Mouse (Mus musculus) small intestine, adult 2 months (tissue): ENCODE measurements around the gene Gm9857. TPM values are rescaled to one million over a fixed set of nuclear protein-coding genes. Genes with fewer than 3 reads are reported as not detected.

ENCODE experiments used
- H3K27ac ChIP-seq: fragments of 200-500 bp; 2 replicates; pipeline ENCODE4 v1.5.1; 2012; ENCODE audit warnings: low read depth, low read length, control low read depth, inconsistent platforms; ENCODE audit not compliant: insufficient read depth
- H3K27me3 ChIP-seq: fragments of 200-500 bp; 2 replicates; pipeline ENCODE4 v1.6.1; 2012; ENCODE audit warnings: mild to moderate bottlenecking, moderate library complexity, low read length, inconsistent platforms; ENCODE audit not compliant: control insufficient read depth, insufficient read depth
- H3K36me3 ChIP-seq: fragments of 200-500 bp; 2 replicates; pipeline ENCODE4 v1.6.1; 2012; ENCODE audit warnings: mild to moderate bottlenecking, low read length, control low read depth, inconsistent platforms; ENCODE audit not compliant: control insufficient read depth, insufficient read depth
- H3K4me1 ChIP-seq: fragments of 200-500 bp; 2 replicates; pipeline ENCODE4 v1.6.1; 2012; ENCODE audit warnings: low read length, inconsistent platforms, mixed read lengths; ENCODE audit not compliant: control insufficient read depth, insufficient read depth, insufficient read length
- H3K4me3 ChIP-seq: fragments of 200-500 bp; 2 replicates; pipeline ENCODE4 v1.5.1; 2012; ENCODE audit warnings: low read depth, mild to moderate bottlenecking, control low read depth, inconsistent platforms, low read length, moderate library complexity
- CTCF ChIP-seq: fragments of 200-500 bp; IDR thresholded peaks from 2 replicates; pipeline ENCODE4 v1.5.1; 2012; ENCODE audit warnings: low read depth, mild to moderate bottlenecking, control low read depth, inconsistent platforms, low read length, moderate library complexity, mixed read lengths; ENCODE audit not compliant: insufficient replicate concordance, insufficient read length; ENCODE audit errors: extremely low read depth
- POLR2A ChIP-seq: fragments of 200-500 bp; IDR thresholded peaks from 2 replicates; pipeline ENCODE4 v1.6.1; 2012; ENCODE audit warnings: low read depth, mild to moderate bottlenecking, control low read depth, inconsistent platforms, low read length, moderate library complexity
- WGBS: fragments of 180-500 bp; shearing (Covaris S2); methylation state at CpG from one replicate; pipeline ENCODE4 v1.1.7; 2018; 5-methylcytosine and 5-hydroxymethylcytosine counted together
- polyA plus RNA-seq: library from polyadenylated mRNA; depleted of rRNA; stranded (reverse); fragments of >200 nt; gene quantifications from 2 replicates; pipeline ENCODE4 v1.2.3, GENCODE M21; 2012

Gene Gm9857
- polyA plus RNA-seq, 1 experiment: not detected

DNA sequence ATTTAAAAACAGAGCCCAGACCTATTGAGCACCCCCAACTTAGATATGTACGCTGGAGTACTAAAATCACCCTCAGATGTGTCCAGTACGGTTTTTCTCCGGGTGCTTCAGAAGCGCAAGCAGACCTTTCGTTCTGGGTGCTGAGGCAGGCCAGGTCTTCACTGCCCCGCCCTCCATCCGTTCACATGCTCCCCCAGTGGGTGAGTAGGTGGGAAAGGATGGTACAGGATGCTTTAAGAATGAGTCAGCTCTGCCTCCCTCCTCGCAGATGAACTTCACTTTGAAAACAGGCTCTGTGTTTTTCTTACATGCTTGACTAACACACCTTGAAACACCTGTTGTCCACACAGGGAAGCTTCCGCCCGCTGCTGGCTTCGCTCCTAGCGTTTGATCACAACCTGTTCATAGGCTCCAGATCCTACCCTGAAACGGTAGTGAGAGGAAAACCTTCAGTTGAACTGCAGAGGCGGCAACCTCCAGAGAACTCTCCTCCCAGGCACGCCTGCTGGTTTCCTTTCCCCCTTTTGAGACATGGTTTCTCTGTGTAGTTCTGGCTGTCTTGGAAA, 34.8 kb upstream of the Gm9857 start:
- 77% methylated on average over 15 of the region's 15 CpGs for WGBS
- Histone ChIP-seq H3K4me1 (no peaks in the 10 kb centered on the region), H3K27ac (no peak overlapping the region), H3K36me3 (peaks cover 18% of the 10 kb centered on the region), H3K4me3 (no peak overlapping the region), H3K27me3 (no peaks in the 10 kb centered on the region)
- TF ChIP-seq POLR2A (no peak), CTCF (no peak)

DNA sequence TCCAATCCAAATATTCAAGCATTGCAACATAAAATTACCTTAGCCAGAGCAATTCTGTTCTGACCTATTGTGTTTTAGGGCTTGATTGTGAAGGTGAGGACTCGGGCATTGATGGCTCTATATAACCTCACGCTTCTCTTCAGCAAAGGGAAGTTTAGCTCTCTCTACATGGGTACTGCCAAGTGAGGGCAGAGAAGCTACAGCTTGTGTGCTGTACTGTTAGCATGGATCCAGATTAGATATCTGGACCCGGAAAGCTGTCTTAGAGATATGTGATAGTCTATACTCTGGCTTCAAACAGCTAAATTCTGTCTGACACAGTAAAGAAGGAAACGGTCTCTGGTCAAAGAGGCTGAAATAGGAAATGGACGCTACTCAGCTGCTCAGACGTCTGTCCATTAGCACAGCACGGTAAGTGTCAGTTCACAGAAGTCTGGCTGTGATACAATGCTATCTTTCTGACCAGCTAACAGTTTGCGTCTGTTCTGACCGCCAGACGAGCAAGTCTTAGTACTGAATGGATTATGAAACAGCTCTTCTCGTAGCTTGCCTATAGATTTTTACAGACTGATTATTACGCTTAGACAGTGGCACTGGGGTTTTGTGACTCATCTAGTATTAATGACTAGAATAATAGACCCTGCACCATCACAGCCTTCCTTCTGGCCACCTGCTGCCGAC, 33.9 kb upstream of the Gm9857 start:
- WGBS: 80% methylated on average over 13 of the region's 13 CpGs

DNA sequence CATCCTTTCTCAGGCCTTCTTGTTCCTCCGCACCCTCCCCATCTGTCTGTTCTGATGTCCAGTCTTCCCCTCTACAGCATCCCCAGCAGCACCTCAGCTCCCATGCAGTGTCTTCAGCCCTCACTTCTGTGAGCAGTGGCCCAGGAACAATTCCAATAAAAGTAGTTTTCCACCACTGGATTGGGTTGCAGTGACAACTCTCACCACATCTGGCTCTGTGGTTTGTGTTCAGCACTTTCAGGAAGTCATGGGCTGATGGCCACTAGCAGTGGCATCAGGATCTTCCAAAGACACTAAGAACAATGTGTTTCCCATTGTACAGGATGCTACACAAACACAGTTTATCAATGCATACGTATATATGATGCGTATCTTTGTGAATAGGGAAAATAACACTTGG, 25.8 kb upstream of the Gm9857 start:
- Histone ChIP-seq H3K36me3 (peaks cover 3% of the 10 kb centered on the region; the same call in 1 of the 2 replicates), H3K27me3 (no peaks in the 10 kb centered on the region), H3K27ac (no peak overlapping the region), H3K4me1 (no peaks in the 10 kb centered on the region), H3K4me3 (no peak overlapping the region)
- whole genome bisulfite sequencing: 94% methylated on average over 3 of the region's 3 CpGs
- TF ChIP-seq CTCF (no peak), POLR2A (no peak)

More for the DNA sequence above, 33.9 kb upstream of the Gm9857 start:
- H3K4me1 ChIP-seq: no peaks in the 10 kb centered on the region
- H3K4me3 ChIP-seq: no peak overlapping the region
- H3K36me3 ChIP-seq: peaks cover 14% of the 10 kb centered on the region
- no peaks in the 10 kb centered on the region for H3K27me3 ChIP-seq
- H3K27ac ChIP-seq: no peak overlapping the region
- TF ChIP-seq POLR2A (no peak), CTCF (no peak)

DNA sequence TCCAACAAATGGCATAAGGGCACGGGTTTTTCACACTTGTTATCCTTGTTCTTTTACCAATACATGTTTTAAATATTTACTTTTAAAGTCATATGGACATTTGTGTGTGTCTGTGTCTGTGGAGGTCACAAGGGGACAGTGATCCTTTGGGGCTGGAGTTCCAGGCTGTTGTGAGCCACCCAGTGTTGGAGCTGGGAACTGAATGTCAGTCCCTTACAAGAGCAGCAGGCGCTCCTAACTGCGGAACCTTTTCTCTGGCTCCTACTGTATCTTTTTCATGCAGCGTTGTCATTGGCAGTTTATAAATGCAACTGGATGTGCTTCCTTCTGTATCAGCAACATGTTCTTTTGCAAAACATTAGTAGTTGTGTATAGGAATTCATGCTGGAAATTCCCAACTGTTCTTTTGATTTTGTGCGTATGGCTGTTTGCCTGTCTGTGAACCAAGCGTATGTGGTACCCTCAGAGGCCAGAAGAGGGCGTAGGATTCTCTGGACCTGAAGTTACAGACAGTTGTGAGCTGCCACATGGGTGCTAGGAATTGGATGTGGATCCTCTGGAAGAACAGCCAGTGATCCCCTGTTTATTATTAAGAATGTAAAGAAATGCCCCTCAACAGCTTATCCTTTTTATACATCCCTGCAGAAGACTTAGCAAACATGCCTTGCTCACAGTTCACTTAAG, 24.3 kb upstream of the Gm9857 start:
- no peaks in the 10 kb centered on the region for H3K36me3 ChIP-seq
- H3K27me3 ChIP-seq: no peaks in the 10 kb centered on the region
- TF ChIP-seq CTCF (peak; percentile 26; the same call in 1 of the 2 replicates), POLR2A (no peak)
- H3K4me1 ChIP-seq: no peaks in the 10 kb centered on the region
- no peak overlapping the region for H3K4me3 ChIP-seq
- no peak overlapping the region for H3K27ac ChIP-seq
- 77% methylated on average over 7 of the region's 7 CpGs for WGBS

DNA sequence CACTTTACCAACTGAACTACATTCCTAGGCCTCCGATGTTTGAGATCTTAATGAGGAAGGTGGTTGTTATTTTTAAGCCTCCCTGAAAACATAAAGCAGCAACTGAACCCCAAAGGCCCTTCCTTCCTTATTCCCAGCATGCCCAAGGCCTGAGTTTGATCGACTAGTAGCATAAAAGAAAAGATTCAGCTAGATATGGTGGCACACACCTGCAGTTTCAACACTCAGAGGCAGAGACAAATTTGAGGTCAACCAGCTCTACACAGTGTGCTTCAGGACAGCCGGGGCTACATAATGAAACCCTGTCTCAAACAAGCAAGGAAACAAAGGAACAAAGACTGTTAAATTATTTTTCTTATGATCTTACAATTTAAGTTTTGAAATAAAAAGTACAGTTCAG, 23.5 kb upstream of the Gm9857 start:
- TF ChIP-seq CTCF (no peak), POLR2A (no peak)
- no peak overlapping the region for H3K27ac ChIP-seq

DNA sequence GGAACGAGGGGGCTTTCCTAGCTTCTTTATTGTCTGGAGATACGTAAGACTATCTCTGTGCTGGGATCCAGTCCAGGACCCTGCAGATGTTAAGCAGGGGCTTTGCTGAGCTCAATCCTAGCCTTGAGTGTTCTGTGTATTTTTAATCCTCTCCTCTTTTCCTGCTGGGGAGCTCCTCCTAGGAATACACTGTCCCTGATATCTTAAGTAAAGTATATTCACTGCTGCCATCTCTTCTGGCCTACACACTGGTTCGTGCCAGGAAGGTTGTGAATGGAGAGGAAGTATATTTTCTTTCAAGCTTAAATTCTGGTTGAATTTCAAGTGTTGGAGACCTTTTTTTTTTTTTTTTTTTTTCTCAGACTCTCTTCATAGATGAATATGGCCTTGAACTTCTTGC, 23.0 kb upstream of the Gm9857 start:
- WGBS: 81% methylated on average over 3 of the region's 3 CpGs
- no peak overlapping the region for H3K4me3 ChIP-seq
- no peaks in the 10 kb centered on the region for H3K27me3 ChIP-seq
- H3K36me3 ChIP-seq: no peaks in the 10 kb centered on the region
- no peaks in the 10 kb centered on the region for H3K4me1 ChIP-seq
- TF ChIP-seq CTCF: no peak
- TF ChIP-seq POLR2A: no peak
- H3K27ac ChIP-seq: no peak overlapping the region

More for the DNA sequence above, 23.5 kb upstream of the Gm9857 start:
- WGBS: 74% methylated on average over 3 of the region's 3 CpGs
- H3K27me3 ChIP-seq: no peaks in the 10 kb centered on the region
- H3K36me3 ChIP-seq: no peaks in the 10 kb centered on the region
- H3K4me3 ChIP-seq: no peak overlapping the region
- no peaks in the 10 kb centered on the region for H3K4me1 ChIP-seq

- no peaks in the 10 kb centered on the region for H3K27me3 ChIP-seq
- H3K27ac ChIP-seq: no peak overlapping the region
- H3K36me3 ChIP-seq: no peaks in the 10 kb centered on the region
- no peak for TF ChIP-seq POLR2A
- TF ChIP-seq CTCF: no peak
- H3K4me3 ChIP-seq: no peak overlapping the region
- WGBS: 62% methylated on average over 6 of the region's 6 CpGs
- no peaks in the 10 kb centered on the region for H3K4me1 ChIP-seq
Measured at GRCm38 (mm10) chr3:108961655-108962054, 21.4 kb upstream of the Gm9857 start.
